Mouse (Mus musculus) cerebral cortex, adult 2 months (tissue): ENCODE results near the gene Olfr710.

Source experiments
- WGBS: fragments of 180-500 bp; shearing (Covaris S2); methylation state at CpG from one replicate; pipeline ENCODE4 v1.1.7; 2018; 5-methylcytosine and 5-hydroxymethylcytosine counted together

Gene Olfr710

GRCm38 (mm10) chr7:106948212-106948611 lies at the start of gene Olfr710:
Gene Olfr710, minus strand, starts transcription at chr7:106948312.
- WGBS: 73% methylated on average over 3 of the region's 3 CpGs

GRCm38 (mm10) chr7:106985236-106985635 lies 37.1 kb upstream of the Olfr710 start:
- WGBS: 88% methylated on average over 3 of the region's 3 CpGs

GRCm38 (mm10) chr7:106975353-106975752 lies 27.2 kb upstream of the Olfr710 start, which contains the start of gene Olfr711:
Gene Olfr711, minus strand, starts transcription at chr7:106975453.
- WGBS: 71% methylated on average over 1 of the region's 1 CpGs

GRCm38 (mm10) chr7:106963837-106964236 lies 15.7 kb upstream of the Olfr710 start, which contains the start of gene Olfr6:
Gene Olfr6, minus strand, starts transcription at chr7:106963937.
- 83% methylated on average over 1 of the region's 1 CpGs for whole genome bisulfite sequencing

GRCm38 (mm10) chr7:106932119-106932518 lies 16.0 kb downstream of the Olfr710 start, which contains the start of gene Olfr709-ps1:
Gene Olfr709-ps1, minus strand, starts transcription at chr7:106932219.

GRCm38 (mm10) chr7:106920961-106921360 lies 27.2 kb downstream of the Olfr710 start:
- 87% methylated on average over 7 of the region's 7 CpGs for WGBS

GRCm38 (mm10) chr7:106907676-106908075 lies 40.4 kb downstream of the Olfr710 start, which contains the start of gene Olfr1532-ps1:
Gene Olfr1532-ps1, plus strand, starts transcription at chr7:106908001.
- WGBS: 70% methylated on average over 2 of the region's 2 CpGs

- WGBS: 87% methylated on average over 3 of the region's 3 CpGs
These were observed 47.0 kb downstream of the Olfr710 start, which contains the start of gene Olfr707 for GRCm38 (mm10) chr7:106901141-106901540. Gene Olfr707, minus strand, starts transcription at chr7:106901241.
